Comparison of ENCODE assay signal across 9 mouse cellular contexts in the genomic region with DNA sequence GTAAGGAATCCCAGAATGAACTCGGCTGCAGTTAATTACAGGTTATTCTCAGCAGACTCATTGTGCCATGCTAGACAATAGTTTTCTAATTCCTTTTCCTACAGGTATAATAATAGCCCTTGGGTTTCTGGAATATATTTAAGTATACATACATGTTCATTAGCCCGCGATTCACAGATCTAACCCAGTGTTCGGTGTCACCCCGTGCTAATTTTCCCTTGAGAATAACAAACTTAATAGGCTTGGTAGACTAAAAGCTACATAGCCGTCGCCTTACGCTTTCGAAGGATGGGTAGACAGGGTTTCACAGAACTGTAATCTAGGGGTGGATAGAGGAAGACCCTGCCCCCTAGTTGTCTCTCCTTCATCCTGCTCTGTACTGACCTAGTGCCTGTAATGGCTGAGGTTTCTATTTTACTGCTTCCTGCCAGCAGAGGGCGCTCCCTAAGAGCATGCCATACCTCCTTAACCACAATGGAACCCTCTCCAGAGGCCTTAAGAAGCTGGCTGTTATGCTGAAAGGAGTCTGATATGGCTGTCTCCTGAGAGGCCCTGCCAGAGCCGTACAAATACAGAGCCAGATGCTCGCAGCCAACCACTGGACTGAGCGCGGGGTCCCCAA. TPM values are rescaled to one million over a fixed set of nuclear protein-coding genes. Genes with fewer than 3 reads are reported as not detected.
A peak's percentile ranks its signal among the peaks of the same experiment; 100 is the strongest.
DNase-seq lines count a peak whose midpoint lies in the region; ATAC-seq and TF ChIP-seq lines count a peak whose summit lies in the region.
"Had no signal": no experiment of that assay in that cellular context is flagged by ENCODE, and none has a peak within 500 bp of the region (broad histone marks: within the 10 kb centered on the region; RNA-seq: fewer than 3 reads in every experiment).

No protein-coding gene starts in this region.

- peak; percentile 56 for DNase-seq in c-Kit-positive CD71-positive TER-119-positive erythroid progenitor cells, embryonic 14.5 days (ENCODE audit: low spot score)
- DNase-seq in kidney, postnatal 14 days, result peak; percentile 77
- peak; percentile 51 for DNase-seq in liver, embryonic 13.5 days
- DNase-seq in testis, postnatal 10 days (ENCODE audit: low spot score), result peak; percentile 82

- H3K36me3 ChIP-seq in ES-Bruce4 (ENCODE audit: control insufficient read depth, insufficient read depth, low read length, poor library complexity, severe bottlenecking), result no peaks in the 10 kb centered on the region
- no peaks in the 10 kb centered on the region for H3K36me3 ChIP-seq in forebrain, embryonic 12.5 days (replicated peaks)
- no peaks in the 10 kb centered on the region for H3K36me3 ChIP-seq in heart, embryonic 15.5 days
- no peaks in the 10 kb centered on the region for H3K36me3 ChIP-seq in liver, embryonic 13.5 days
- H3K36me3 ChIP-seq in neural tube, embryonic 12.5 days, result no peaks in the 10 kb centered on the region

- TF ChIP-seq EP300 in ES-Bruce4 (IDR thresholded peaks at IDR 0.05; ENCODE audit: insufficient read depth, low read depth, low read length), result 0 out of 2 replicates have a peak, but pooled peaks have one; percentile 27

- no peaks in the 10 kb centered on the region for H3K27me3 ChIP-seq in ES-Bruce4 (ENCODE audit: control insufficient read depth, insufficient read depth, low read length, poor library complexity, severe bottlenecking)
- H3K27me3 ChIP-seq in forebrain, embryonic 12.5 days, result no peaks in the 10 kb centered on the region
- no peaks in the 10 kb centered on the region for H3K27me3 ChIP-seq in heart, embryonic 15.5 days
- H3K27me3 ChIP-seq in liver, embryonic 13.5 days, result no peaks in the 10 kb centered on the region
- H3K27me3 ChIP-seq in neural tube, embryonic 12.5 days (replicated peaks), result no peaks in the 10 kb centered on the region

- peaks cover 12% of the 10 kb centered on the region for H3K4me1 ChIP-seq in ES-Bruce4 (ENCODE audit: control insufficient read depth, insufficient read depth, low read length)
- H3K4me1 ChIP-seq in forebrain, embryonic 12.5 days, result 0 out of 2 replicates have a peak, but pooled peaks cover 2% of the 10 kb centered on the region
- 0 out of 2 replicates have a peak, but pooled peaks cover 2% of the 10 kb centered on the region for H3K4me1 ChIP-seq in heart, embryonic 15.5 days (replicated peaks)
- no peaks in the 10 kb centered on the region for H3K4me1 ChIP-seq in liver, embryonic 13.5 days (replicated peaks)
- H3K4me1 ChIP-seq in neural tube, embryonic 12.5 days, result no peaks in the 10 kb centered on the region

- no peak overlapping the region for H3K4me2 ChIP-seq in forebrain, embryonic 12.5 days
- no peak overlapping the region for H3K4me2 ChIP-seq in heart, embryonic 15.5 days
- no peak overlapping the region for H3K4me2 ChIP-seq in liver, embryonic 13.5 days
- no peak overlapping the region for H3K4me2 ChIP-seq in neural tube, embryonic 12.5 days (replicated peaks)

- peak; percentile 79 for TF ChIP-seq CTCF in ES-Bruce4 (IDR thresholded peaks at IDR 0.05; ENCODE audit: low read depth, low read length)

- H3K9ac ChIP-seq in ES-Bruce4 (ENCODE audit: low read depth, poor library complexity, severe bottlenecking), result no peak overlapping the region
- no peak overlapping the region for H3K9ac ChIP-seq in forebrain, embryonic 12.5 days
- H3K9ac ChIP-seq in heart, embryonic 15.5 days, result no peak overlapping the region
- no peak overlapping the region for H3K9ac ChIP-seq in liver, embryonic 13.5 days
- no peak overlapping the region for H3K9ac ChIP-seq in neural tube, embryonic 12.5 days

- no peak overlapping the region for H3K4me3 ChIP-seq in ES-Bruce4 (ENCODE audit: low read depth, low read length)
- H3K4me3 ChIP-seq in forebrain, embryonic 12.5 days (replicated peaks), result no peak overlapping the region
- H3K4me3 ChIP-seq in heart, embryonic 15.5 days, result no peak overlapping the region
- H3K4me3 ChIP-seq in liver, embryonic 13.5 days (replicated peaks), result no peak overlapping the region
- no peak overlapping the region for H3K4me3 ChIP-seq in neural tube, embryonic 12.5 days

- ATAC-seq in forebrain, embryonic 12.5 days (ENCODE audit: low FRiP score), result peak; percentile 83
- ATAC-seq in heart, embryonic 15.5 days (replicated peaks; ENCODE audit: insufficient number of reproducible peaks, insufficient read depth, low FRiP score, low read depth), result peak; percentile 57; the same call in 1 of the 2 replicates
- ATAC-seq in liver, embryonic 13.5 days (ENCODE audit: low read depth), result peak; percentile 65
- peak; percentile 66 for ATAC-seq in neural tube, embryonic 12.5 days (ENCODE audit: low FRiP score, low read depth)

- TF ChIP-seq POLR2A in ES-Bruce4 (IDR thresholded peaks at IDR 0.05; ENCODE audit: insufficient read depth, low read length), result no peak

- WGBS in forebrain, embryonic 12.5 days, result 50% methylated on average over 14 of the region's 14 CpGs
- WGBS in heart, embryonic 15.5 days, result 51% methylated on average over 14 of the region's 14 CpGs
- 52% methylated on average over 14 of the region's 14 CpGs for WGBS in liver, embryonic 13.5 days (ENCODE audit: insufficient replicate concordance)
- 56% methylated on average over 14 of the region's 14 CpGs for WGBS in neural tube, embryonic 12.5 days

- no peak overlapping the region for H3K27ac ChIP-seq in ES-Bruce4 (ENCODE audit: insufficient read depth, low read length)
- H3K27ac ChIP-seq in forebrain, embryonic 12.5 days, result no peak overlapping the region
- no peak overlapping the region for H3K27ac ChIP-seq in heart, embryonic 15.5 days
- H3K27ac ChIP-seq in liver, embryonic 13.5 days, result no peak overlapping the region
- H3K27ac ChIP-seq in neural tube, embryonic 12.5 days, result no peak overlapping the region

- H3K9me3 ChIP-seq in ES-Bruce4 (replicated peaks; ENCODE audit: control insufficient read depth, insufficient read depth, low read length, poor library complexity, severe bottlenecking), result no peaks in the 10 kb centered on the region
- H3K9me3 ChIP-seq in forebrain, embryonic 12.5 days, result no peaks in the 10 kb centered on the region
- no peaks in the 10 kb centered on the region for H3K9me3 ChIP-seq in heart, embryonic 15.5 days (replicated peaks)
- H3K9me3 ChIP-seq in liver, embryonic 13.5 days (replicated peaks), result no peaks in the 10 kb centered on the region
- no peaks in the 10 kb centered on the region for H3K9me3 ChIP-seq in neural tube, embryonic 12.5 days

RNA-seq across cellular contexts. Expression of gene Spp2, which starts 49.8 kb away (rescaled TPM):
- polyA plus RNA-seq in ES-Bruce4 (2011; ENCODE audit: insufficient read depth, insufficient read length, low read depth, missing spikeins), result not detected in 2 replicates
- not detected in 2 replicates for polyA plus RNA-seq in forebrain, embryonic 12.5 days (2016; fragmentation: Nextera tagmentation; extraction: Ambion mirVana)
- 0.33 and 2.3 TPM in 2 replicates for polyA plus RNA-seq in heart, embryonic 15.5 days (2015; fragmentation: Nextera tagmentation; extraction: Ambion mirVana)
- polyA plus RNA-seq in liver, embryonic 13.5 days (2015; fragmentation: Nextera tagmentation; extraction: Ambion mirVana), result 176 and 187 TPM in 2 replicates
- polyA plus RNA-seq in neural tube, embryonic 12.5 days (2016; fragmentation: Nextera tagmentation; extraction: Ambion mirVana), result not detected in 2 replicates
- polyA plus RNA-seq: gonadal fat pad, adult 2 months had no signal

RNA-seq across cellular contexts. Expression of gene Glrp1, which starts 53.3 kb away (rescaled TPM):
- not detected in 2 replicates for polyA plus RNA-seq in ES-Bruce4 (2011; ENCODE audit: insufficient read depth, insufficient read length, low read depth, missing spikeins)
- polyA plus RNA-seq in forebrain, embryonic 12.5 days (2016; fragmentation: Nextera tagmentation; extraction: Ambion mirVana), result not detected in 2 replicates
- 0.21 and 0.25 TPM in 2 replicates for polyA plus RNA-seq in heart, embryonic 15.5 days (2015; fragmentation: Nextera tagmentation; extraction: Ambion mirVana)
- 0.09 and 0.17 TPM in 2 replicates for polyA plus RNA-seq in liver, embryonic 13.5 days (2015; fragmentation: Nextera tagmentation; extraction: Ambion mirVana)
- not detected in 2 replicates for polyA plus RNA-seq in neural tube, embryonic 12.5 days (2016; fragmentation: Nextera tagmentation; extraction: Ambion mirVana)

Comparison
In these comparisons a context has a peak if more than half of its experiments do, and no peak if none do; other contexts are left out.
1. RNA of gene Spp2, which starts 49.8 kb away (polyA plus RNA-seq): 176 to 187 TPM in liver, embryonic 13.5 days; 0.33 to 2.3 TPM in heart, embryonic 15.5 days, not detected in forebrain, embryonic 12.5 days, not detected in neural tube, embryonic 12.5 days and not detected in ES-Bruce4; every median in the first group is over 10 times any median in the second.
2. Peak in every context shown above with its lines, with median percentiles within 50 percentile points of each other: DNase-seq and ATAC-seq.